In the genomic region with DNA sequence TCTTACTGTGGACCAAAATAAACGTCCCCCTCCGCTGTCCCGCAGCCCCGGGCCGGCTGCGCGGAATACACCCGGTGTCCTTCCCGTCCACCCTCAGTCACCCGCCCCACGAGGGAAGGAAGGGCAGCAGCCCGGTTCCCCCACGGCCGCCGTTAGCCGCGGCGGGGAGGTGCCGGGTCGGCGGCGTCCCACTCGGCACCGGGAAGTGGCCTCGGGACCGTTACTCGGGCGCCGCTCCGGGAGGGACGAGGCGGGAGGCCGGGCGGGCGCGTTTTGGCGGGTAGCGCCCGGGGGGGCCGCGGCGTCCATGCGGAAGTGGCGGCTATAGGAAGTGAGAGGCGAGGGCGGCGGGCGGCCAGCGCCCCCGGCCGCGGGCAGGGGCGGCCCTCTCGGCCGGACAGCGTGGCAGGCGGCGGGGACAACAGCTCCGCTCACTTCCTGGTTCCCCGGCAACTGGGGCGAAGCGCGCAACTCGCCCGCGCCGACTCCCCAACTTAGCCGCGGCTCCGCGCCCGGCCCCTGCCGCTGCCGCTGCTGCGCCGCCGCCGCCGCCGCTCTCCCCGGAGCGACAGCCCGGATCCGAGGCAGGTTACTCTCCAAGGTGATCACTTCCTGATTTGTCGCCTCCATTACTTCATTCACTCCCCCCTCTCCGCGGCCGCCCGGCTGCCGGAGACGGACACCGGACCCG, we compare ENCODE assay signal across 8 mouse cellular contexts. TPM values are rescaled to one million over a fixed set of nuclear protein-coding genes. Genes with fewer than 3 reads are reported as not detected.
DNase-seq lines count a peak whose midpoint lies in the region; ATAC-seq and TF ChIP-seq lines count a peak whose summit lies in the region.

No protein-coding gene starts in this region.

- H3K9ac ChIP-seq in lung, embryonic 16.5 days (ENCODE audit: low read length), result peak overlapping the region; percentile 91

- H3K9me3 ChIP-seq in lung, embryonic 16.5 days (ENCODE audit: control insufficient read depth, low read length), result no peaks in the 10 kb centered on the region

- DNase-seq in A20 (ENCODE audit: low read depth, low spot score) (peak; percentile 81), adipocyte (ENCODE audit: low spot score) (no peak)
- DNase-seq in gastrocnemius, postnatal 4 days (ENCODE audit: low spot score in 2 of 2), result peak; percentile 58 to 68
- peak; percentile 66 to 79 for DNase-seq in kidney, postnatal 4 days
- DNase-seq in ovary, postnatal 36 days (ENCODE audit: low spot score), result peak; percentile 70

- H3K27ac ChIP-seq in cortical plate, adult 2 months (ENCODE audit: insufficient read depth, low read length), result peak overlapping the region; percentile 97
- H3K27ac ChIP-seq in lung, embryonic 16.5 days (ENCODE audit: low read length), result peak overlapping the region; percentile 100

- H3K27me3 ChIP-seq in lung, embryonic 16.5 days (ENCODE audit: control insufficient read depth, insufficient read depth, low read depth, low read length), result no peaks in the 10 kb centered on the region

- no peaks in the 10 kb centered on the region for H3K36me3 ChIP-seq in lung, embryonic 16.5 days (ENCODE audit: control insufficient read depth, insufficient read depth, low read length)

- peak overlapping the region; percentile 74 for H3K4me3 ChIP-seq in cortical plate, adult 2 months (ENCODE audit: insufficient read depth, low read length)
- H3K4me3 ChIP-seq in lung, embryonic 16.5 days (ENCODE audit: low read length), result peak overlapping the region; percentile 99

- peak; percentile 1 for ATAC-seq in CD4-positive, CD25-positive, alpha-beta regulatory T cell, adult 4 months
- ATAC-seq in lung, embryonic 16.5 days (ENCODE audit: low read depth), result peak; percentile 69

- no peaks in the 10 kb centered on the region; the same call in 1 of the 2 replicates for H3K4me1 ChIP-seq in cortical plate, adult 2 months (ENCODE audit: control insufficient read depth, insufficient read depth, low read length)
- peaks cover 11% of the 10 kb centered on the region for H3K4me1 ChIP-seq in lung, embryonic 16.5 days (replicated peaks; ENCODE audit: control insufficient read depth, insufficient read depth, low read length)

- no peak for TF ChIP-seq CTCF in cortical plate, adult 2 months (IDR thresholded peaks at IDR 0.05; ENCODE audit: extremely low read depth, insufficient read depth, low read length)

- under 1% methylated on average over 56 of the region's 93 CpGs for WGBS in lung, embryonic 16.5 days

- peak overlapping the region; percentile 72 for H3K4me2 ChIP-seq in lung, embryonic 16.5 days (ENCODE audit: low read depth, low read length)

- no peak for TF ChIP-seq POLR2A in cortical plate, adult 2 months (IDR thresholded peaks at IDR 0.05; ENCODE audit: extremely low read depth, insufficient read depth, low read length)

RNA-seq across cellular contexts. Expression of a gene that starts 52.3 kb away (rescaled TPM):
- polyA plus RNA-seq in CD4-positive, CD25-positive, alpha-beta regulatory T cell, adult 4 months (2017; shearing (Covaris generic)), result 1 to 10 TPM; 3.3 to 4.4 TPM
- polyA plus RNA-seq in cortical plate, adult 2 months (2012; rRNA removed), result 31.8 and 32.5 TPM in 2 replicates
- 10 to 100 TPM; 11.0 to 12.3 TPM for total RNA-seq in gastrocnemius, postnatal 4 days (2021)
- 5.3 and 5.6 TPM in 2 replicates for polyA plus RNA-seq in lung, embryonic 16.5 days (2015; fragmentation: Nextera tagmentation; extraction: Ambion mirVana)
